Mouse (Mus musculus) embryonic facial prominence, embryonic 11.5 days (tissue): Measurements from ENCODE around the gene Gstm5. TPM values are rescaled to one million over a fixed set of nuclear protein-coding genes. Genes with fewer than 3 reads are reported as not detected.

ENCODE experiments used
- ATAC-seq: fragments of 200-750 bp; cut with Nextera tagmentation; replicated peaks from 2 replicates; pipeline ENCODE4 v1.8.0; 2017; ENCODE audit warnings: low read depth; ENCODE audit not compliant: insufficient number of reproducible peaks, low FRiP score, low TSS enrichment
- DNase-seq: peaks from one replicate; pipeline ENCODE4 v3.0.0-alpha.2; 2015; ENCODE audit warnings: low spot score
- H3K27ac ChIP-seq: fragments of 300-500 bp; sonication (generic); replicated peaks from 2 replicates; pipeline ENCODE4 v1.5.1; 2014; ENCODE audit warnings: mild to moderate bottlenecking, low read depth, low read length, control low read depth
- H3K27me3 ChIP-seq: fragments of 300-500 bp; sonication (generic); 2 replicates; pipeline ENCODE4 v1.6.1; 2014; ENCODE audit warnings: mild to moderate bottlenecking, low read length, moderate library complexity, mixed read lengths; ENCODE audit not compliant: control insufficient read depth, insufficient read depth
- H3K36me3 ChIP-seq: fragments of 300-500 bp; sonication (generic); replicated peaks from 2 replicates; pipeline ENCODE4 v1.6.1; 2014; ENCODE audit warnings: low read depth, mild to moderate bottlenecking, low read length, moderate library complexity, mixed read lengths; ENCODE audit not compliant: control insufficient read depth, insufficient read depth
- H3K4me1 ChIP-seq: fragments of 300-500 bp; sonication (generic); 2 replicates; pipeline ENCODE4 v1.6.1; 2014; ENCODE audit warnings: low read length, mixed read lengths; ENCODE audit not compliant: control insufficient read depth, insufficient read depth
- H3K4me2 ChIP-seq: fragments of 300-500 bp; sonication (generic); 2 replicates; pipeline ENCODE4 v1.6.1; 2014; ENCODE audit warnings: low read depth, mild to moderate bottlenecking, control low read depth, low read length, moderate library complexity
- H3K4me3 ChIP-seq: fragments of 300-500 bp; sonication (generic); 2 replicates; pipeline ENCODE4 v1.5.1; 2014; ENCODE audit warnings: low read depth, low read length, control low read depth
- H3K9ac ChIP-seq: fragments of 300-500 bp; sonication (generic); replicated peaks from 2 replicates; pipeline ENCODE4 v1.6.1; 2014; ENCODE audit warnings: mild to moderate bottlenecking, control low read depth, low read length
- H3K9me3 ChIP-seq: fragments of 300-500 bp; sonication (generic); replicated peaks from 2 replicates; pipeline ENCODE4 v1.6.1; 2016; ENCODE audit warnings: mild to moderate bottlenecking, low read length, inconsistent platforms, mixed read lengths; ENCODE audit not compliant: control insufficient read depth
- WGBS: fragments of 180-500 bp; shearing (Covaris S2); extraction: QIAGEN DNeasy Blood & Tissue Kit; methylation state at CpG from one replicate; pipeline ENCODE4 v1.1.7; 2014; 5-methylcytosine and 5-hydroxymethylcytosine counted together
- polyA plus RNA-seq: library from polyadenylated mRNA; unstranded; fragments of >200 nt; fragmentation: Nextera tagmentation; extraction: Ambion mirVana; gene quantifications from 2 replicates; pipeline ENCODE4 v1.2.1, GENCODE M21; 2014

Gstm5 gene
- polyA plus RNA-seq, 1 experiment from 2014 or later = 278 TPM

DNA sequence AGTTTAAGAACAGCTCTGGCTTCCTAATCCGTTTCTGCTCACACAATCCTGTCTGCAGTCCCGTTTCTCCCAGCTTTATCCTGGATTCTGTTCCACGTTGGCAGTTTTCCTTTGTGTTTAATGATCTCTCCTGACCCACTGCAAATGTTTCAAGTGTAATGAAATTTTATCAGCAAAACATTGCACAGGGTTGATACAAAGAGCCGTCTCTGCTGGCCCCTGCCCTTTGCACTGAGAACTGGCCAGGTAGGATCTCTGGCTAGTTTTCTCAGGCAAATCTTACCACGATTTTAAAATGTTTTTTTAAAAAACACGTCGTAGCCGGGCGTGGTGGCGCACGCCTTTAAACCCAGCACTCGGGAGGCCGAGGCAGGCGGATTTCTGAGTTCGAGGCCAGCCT, 21.1 kb downstream of the Gstm5 start:
- WGBS = 85% methylated on average over 15 of the region's 15 CpGs
- no peak overlapping the region for H3K27ac ChIP-seq
- H3K9me3 ChIP-seq = no peaks in the 10 kb centered on the region
- H3K36me3 ChIP-seq = no peaks in the 10 kb centered on the region
- H3K27me3 ChIP-seq = no peaks in the 10 kb centered on the region
- ATAC-seq (no peak), DNase-seq (no peak)
- H3K4me1 ChIP-seq = no peaks in the 10 kb centered on the region
- no peak overlapping the region for H3K4me2 ChIP-seq
- H3K4me3 ChIP-seq = no peak overlapping the region
- no peak overlapping the region for H3K9ac ChIP-seq

DNA sequence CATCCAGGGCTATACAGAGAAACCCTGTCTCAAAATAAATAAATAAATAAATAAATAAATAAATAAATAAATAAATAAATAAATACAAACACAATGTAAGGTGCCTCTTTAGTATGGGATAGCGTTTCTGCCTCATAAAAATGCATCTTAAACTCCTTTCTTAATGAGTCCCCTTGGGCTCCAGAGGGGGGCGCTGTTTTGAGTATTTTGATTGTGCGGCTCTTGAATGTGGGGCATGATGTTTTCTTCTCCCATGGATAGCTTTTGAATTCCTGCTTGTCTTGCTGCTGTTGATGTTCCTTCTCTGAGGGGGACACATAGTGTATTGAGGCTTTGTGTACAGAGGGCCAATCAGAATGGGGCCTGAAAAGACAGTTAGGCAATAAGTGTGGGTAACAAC, 21.5 kb downstream of the Gstm5 start:
- H3K27ac ChIP-seq = no peak overlapping the region
- ATAC-seq (no peak), DNase-seq (no peak)
- H3K4me3 ChIP-seq = no peak overlapping the region
- no peak overlapping the region for H3K4me2 ChIP-seq
- H3K9ac ChIP-seq = no peak overlapping the region
- 80% methylated on average over 3 of the region's 3 CpGs for WGBS
- H3K4me1 ChIP-seq = no peaks in the 10 kb centered on the region
- H3K9me3 ChIP-seq = no peaks in the 10 kb centered on the region
- no peaks in the 10 kb centered on the region for H3K27me3 ChIP-seq
- no peaks in the 10 kb centered on the region for H3K36me3 ChIP-seq

DNA sequence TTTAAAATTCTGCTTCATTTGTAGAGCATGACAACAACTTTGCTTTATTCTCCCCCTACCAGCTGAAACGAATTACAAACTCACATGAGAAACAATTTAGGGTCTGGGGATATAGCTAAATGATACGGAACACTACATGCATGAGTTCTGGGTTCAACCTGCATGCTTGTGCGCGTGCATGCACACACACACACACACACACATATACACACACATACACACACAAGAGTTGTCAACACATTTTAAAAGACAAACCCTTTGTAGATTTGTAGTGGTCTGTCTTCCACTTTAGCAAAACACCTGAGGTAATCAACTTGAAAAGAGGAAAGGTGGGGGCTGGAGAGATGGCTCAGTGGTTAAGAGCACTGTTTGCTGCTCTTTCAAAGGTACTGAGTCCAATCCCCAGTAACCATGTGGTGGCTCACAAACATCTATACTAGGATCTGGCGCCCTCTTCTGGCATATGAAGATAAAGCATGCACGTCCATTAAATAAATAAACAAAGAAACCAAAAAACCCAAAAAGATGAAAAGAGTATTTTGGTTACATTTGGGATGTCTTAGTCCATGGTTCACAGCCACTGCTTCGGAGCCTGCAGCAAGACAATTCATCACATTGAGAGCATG, 22.3 kb downstream of the Gstm5 start:
- no peak overlapping the region for H3K9ac ChIP-seq
- no peaks in the 10 kb centered on the region for H3K36me3 ChIP-seq
- no peak overlapping the region for H3K4me2 ChIP-seq
- peak; percentile 77 for DNase-seq
- H3K9me3 ChIP-seq = no peaks in the 10 kb centered on the region
- WGBS = 60% methylated on average over 7 of the region's 7 CpGs
- no peak overlapping the region for H3K4me3 ChIP-seq
- H3K4me1 ChIP-seq = no peaks in the 10 kb centered on the region
- no peak overlapping the region for H3K27ac ChIP-seq
- ATAC-seq = no peak
- no peaks in the 10 kb centered on the region for H3K27me3 ChIP-seq

DNA sequence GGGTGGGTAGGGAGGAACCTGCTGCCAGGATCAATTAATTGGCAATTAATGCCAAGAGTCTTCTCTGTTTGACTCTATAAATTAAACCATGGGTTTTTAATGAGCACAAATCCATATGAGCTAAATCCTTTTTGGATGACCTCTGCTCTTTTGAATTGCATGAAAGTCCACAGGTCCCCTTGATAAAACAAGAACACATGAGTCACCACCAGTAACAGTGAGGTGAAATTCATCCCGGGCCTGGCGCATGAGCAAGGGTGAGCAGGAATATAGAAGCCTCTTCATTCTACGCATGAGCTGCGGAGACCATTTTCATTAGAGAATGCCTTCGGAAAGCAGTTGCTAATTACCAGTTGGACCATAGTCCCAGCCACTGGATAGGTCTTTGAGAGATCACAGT, 24.7 kb downstream of the Gstm5 start:
- no peaks in the 10 kb centered on the region for H3K27me3 ChIP-seq
- H3K9ac ChIP-seq = no peak overlapping the region
- no peaks in the 10 kb centered on the region for H3K9me3 ChIP-seq
- H3K4me1 ChIP-seq = no peaks in the 10 kb centered on the region
- H3K4me3 ChIP-seq = no peak overlapping the region
- H3K36me3 ChIP-seq = no peaks in the 10 kb centered on the region
- 92% methylated on average over 5 of the region's 5 CpGs for WGBS
- no peak overlapping the region for H3K4me2 ChIP-seq
- DNase-seq (no peak), ATAC-seq (no peak)
- H3K27ac ChIP-seq = no peak overlapping the region

DNA sequence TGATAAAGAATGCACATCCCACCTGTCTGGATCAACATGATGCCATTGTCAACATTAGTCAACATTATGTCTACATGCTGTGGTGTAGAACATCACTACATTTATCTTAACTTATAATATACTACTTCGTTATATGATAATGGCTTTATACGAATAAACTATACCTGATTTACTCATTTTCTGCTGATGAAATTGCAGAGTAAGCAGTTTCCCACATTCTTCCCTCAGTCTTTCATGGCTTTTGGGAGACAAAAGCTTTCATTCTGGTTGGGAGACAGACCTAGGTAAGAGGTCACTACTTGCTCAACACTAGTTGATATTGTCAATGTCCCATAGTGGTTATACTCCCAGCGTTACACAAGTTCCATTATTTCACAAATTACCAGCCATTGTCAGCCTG, 29.7 kb downstream of the Gstm5 start:
- no peak overlapping the region for H3K9ac ChIP-seq
- H3K4me2 ChIP-seq = no peak overlapping the region
- no peak for ATAC-seq
- H3K9me3 ChIP-seq = no peaks in the 10 kb centered on the region
- no peaks in the 10 kb centered on the region for H3K27me3 ChIP-seq
- no peaks in the 10 kb centered on the region for H3K36me3 ChIP-seq
- no peak for DNase-seq
- H3K27ac ChIP-seq = no peak overlapping the region
- WGBS = 92% methylated on average over 3 of the region's 3 CpGs
- no peaks in the 10 kb centered on the region for H3K4me1 ChIP-seq
- no peak overlapping the region for H3K4me3 ChIP-seq

DNA sequence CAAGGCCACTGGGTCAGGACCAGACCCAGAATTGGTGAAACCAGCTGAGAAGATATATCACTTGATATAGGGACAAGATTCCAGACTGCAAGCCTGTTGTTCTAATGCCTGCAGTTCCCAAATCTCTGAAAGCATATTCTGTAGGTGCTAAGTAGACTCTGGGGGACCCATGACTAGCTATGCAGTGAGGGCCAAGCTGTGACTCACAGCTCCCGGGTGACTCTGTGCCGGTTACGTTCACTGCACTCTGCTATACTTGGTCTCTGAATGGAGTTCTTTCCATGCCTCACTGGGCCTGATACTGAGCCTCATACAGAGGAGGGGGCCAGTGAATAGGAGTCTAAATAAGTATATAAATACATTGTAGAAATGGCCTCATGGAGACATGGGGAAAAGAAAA, 32.2 kb downstream of the Gstm5 start:
- H3K27ac ChIP-seq = no peak overlapping the region
- H3K9me3 ChIP-seq = no peaks in the 10 kb centered on the region
- 81% methylated on average over 3 of the region's 3 CpGs for WGBS
- no peak for ATAC-seq
- no peak overlapping the region for H3K4me2 ChIP-seq
- no peak for DNase-seq
- no peaks in the 10 kb centered on the region for H3K4me1 ChIP-seq
- no peaks in the 10 kb centered on the region for H3K36me3 ChIP-seq
- H3K27me3 ChIP-seq = no peaks in the 10 kb centered on the region
- H3K4me3 ChIP-seq = no peak overlapping the region
- H3K9ac ChIP-seq = no peak overlapping the region

DNA sequence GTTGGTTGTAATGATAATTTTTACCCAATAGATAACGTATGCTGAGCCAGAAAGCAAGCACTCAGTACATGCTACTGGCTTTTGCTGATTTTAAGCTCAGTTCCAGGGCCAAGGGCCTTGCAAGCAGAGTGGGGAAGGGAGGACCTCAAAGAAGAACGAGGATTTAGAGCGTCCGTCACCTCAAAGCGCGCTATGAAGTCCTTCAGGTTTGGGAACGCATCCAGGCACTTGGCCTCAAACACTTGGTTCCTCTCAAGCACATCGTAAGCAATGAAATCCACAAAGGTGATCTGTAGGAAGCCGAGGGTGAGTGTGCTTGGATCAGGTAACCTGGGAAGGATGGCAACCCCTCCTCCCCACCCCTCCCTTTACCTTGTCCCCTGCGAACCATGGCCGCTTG, 33.1 kb downstream of the Gstm5 start:
- Histone ChIP-seq H3K27me3 (no peaks in the 10 kb centered on the region), H3K4me3 (no peak overlapping the region), H3K9me3 (no peaks in the 10 kb centered on the region), H3K9ac (no peak overlapping the region), H3K4me2 (no peak overlapping the region), H3K27ac (no peak overlapping the region), H3K36me3 (no peaks in the 10 kb centered on the region), H3K4me1 (no peaks in the 10 kb centered on the region)
- no peak for ATAC-seq
- 88% methylated on average over 11 of the region's 11 CpGs for WGBS
- DNase-seq = no peak

DNA sequence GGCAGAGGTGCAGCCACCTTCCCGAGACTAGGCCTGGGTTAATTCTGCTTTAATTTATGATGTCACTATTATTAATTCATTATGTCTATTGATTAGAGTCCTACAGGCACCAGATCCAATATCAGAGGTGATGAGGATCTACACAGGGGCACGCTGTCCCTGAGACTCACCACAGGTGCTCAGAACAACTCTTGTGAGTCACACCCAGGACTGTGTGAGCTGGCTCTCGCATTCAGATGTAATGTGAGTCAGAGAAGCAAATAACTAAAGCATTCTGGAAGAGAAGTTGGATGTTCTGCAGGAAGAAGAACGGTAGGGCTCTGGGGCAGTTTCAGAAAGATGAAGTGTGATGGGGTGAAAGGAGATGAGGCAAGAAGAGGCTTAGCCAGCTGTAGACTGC, 33.6 kb downstream of the Gstm5 start:
- Histone ChIP-seq H3K4me1 (no peaks in the 10 kb centered on the region), H3K27ac (no peak overlapping the region), H3K4me3 (no peak overlapping the region), H3K9me3 (no peaks in the 10 kb centered on the region), H3K36me3 (no peaks in the 10 kb centered on the region), H3K27me3 (no peaks in the 10 kb centered on the region), H3K4me2 (no peak overlapping the region), H3K9ac (no peak overlapping the region)
- ATAC-seq (no peak), DNase-seq (no peak)
- WGBS = 81% methylated on average over 4 of the region's 4 CpGs
